Mouse (Mus musculus): ENCODE results near the gene Card14. TPM values are rescaled to one million over a fixed set of nuclear protein-coding genes. Genes with fewer than 3 reads are reported as not detected.
A peak's percentile ranks its signal among the peaks of the same experiment; 100 is the strongest.

The Card14 gene
- polyA plus RNA-seq, 1 experiment from 2014 or later: 0.39 TPM

GRCm38 (mm10) chr11:119362769-119363533 lies 55.4 kb downstream of the Card14 start:
- Histone ChIP-seq H3K4me1 (ENCODE audit: control insufficient read depth in 2 of 2, insufficient read depth in 2 of 2, low read length in 2 of 2) (no peaks in the 10 kb centered on the region; a peak in 1 of 4 replicates), H3K4me3 (ENCODE audit: control insufficient read depth in 1 of 2, insufficient read depth in 1 of 2, low read depth in 1 of 2, low read length in 2 of 2) (no peak overlapping the region), H3K27me3 (ENCODE audit: control insufficient read depth, insufficient read depth, low read length) (no peaks in the 10 kb centered on the region), H3K4me2 (ENCODE audit: low read length) (peak overlapping the region; percentile 16; the same call in 1 of the 2 replicates), H3K27ac (replicated peaks in 1 of 2; ENCODE audit: control insufficient read depth in 1 of 2, insufficient read depth in 1 of 2, low read depth in 2 of 2, low read length in 2 of 2) (no peak overlapping the region), H3K36me3 (ENCODE audit: control insufficient read depth, insufficient read depth, low read length) (peaks cover 41% of the 10 kb centered on the region), H3K9ac (ENCODE audit: low read length) (0 out of 2 replicates have a peak overlapping the region, but pooled peaks have one; percentile 11), H3K9me3 (ENCODE audit: control insufficient read depth, low read length) (0 out of 2 replicates have a peak, but pooled peaks cover 5% of the 10 kb centered on the region)
- WGBS: 46% methylated on average over 11 of the region's 11 CpGs
- ATAC-seq (ENCODE audit: insufficient number of reproducible peaks, insufficient read depth, low FRiP score, low read depth): no peak

- Histone ChIP-seq H3K9ac (ENCODE audit: low read length) (no peak overlapping the region), H3K36me3 (ENCODE audit: control insufficient read depth, insufficient read depth, low read length) (peaks cover 43% of the 10 kb centered on the region), H3K27me3 (ENCODE audit: control insufficient read depth, insufficient read depth, low read length) (no peaks in the 10 kb centered on the region), H3K9me3 (ENCODE audit: control insufficient read depth, low read length) (0 out of 2 replicates have a peak, but pooled peaks cover 5% of the 10 kb centered on the region), H3K4me3 (ENCODE audit: control insufficient read depth in 1 of 2, insufficient read depth in 1 of 2, low read depth in 1 of 2, low read length in 2 of 2) (no peak overlapping the region), H3K27ac (replicated peaks in 1 of 2; ENCODE audit: control insufficient read depth in 1 of 2, insufficient read depth in 1 of 2, low read depth in 2 of 2, low read length in 2 of 2) (no peak overlapping the region), H3K4me2 (ENCODE audit: low read length) (peak overlapping the region; percentile 16; the same call in 1 of the 2 replicates), H3K4me1 (ENCODE audit: control insufficient read depth in 2 of 2, insufficient read depth in 2 of 2, low read length in 2 of 2) (no peaks in the 10 kb centered on the region; a peak in 1 of 4 replicates)
- WGBS: 35% methylated on average over 11 of the region's 11 CpGs
- no peak; the same call in 1 of the 2 replicates for ATAC-seq (ENCODE audit: insufficient number of reproducible peaks, insufficient read depth, low FRiP score, low read depth)
Measured at GRCm38 (mm10) chr11:119363534-119364145, 56.1 kb downstream of the Card14 start.

GRCm38 (mm10) chr11:119375425-119375824 lies 67.9 kb downstream of the Card14 start:
- H3K4me2 ChIP-seq (ENCODE audit: low read length): no peak overlapping the region
- no peak overlapping the region for H3K9ac ChIP-seq (ENCODE audit: low read length)
- no peak for ATAC-seq (ENCODE audit: insufficient number of reproducible peaks, insufficient read depth, low FRiP score, low read depth)
- no peak overlapping the region for H3K27ac ChIP-seq (replicated peaks in 1 of 2; ENCODE audit: control insufficient read depth in 1 of 2, insufficient read depth in 1 of 2, low read depth in 2 of 2, low read length in 2 of 2)
- peaks cover 37% of the 10 kb centered on the region for H3K36me3 ChIP-seq (ENCODE audit: control insufficient read depth, insufficient read depth, low read length)
- no peaks in the 10 kb centered on the region; a peak in 1 of 4 replicates for H3K4me1 ChIP-seq (ENCODE audit: control insufficient read depth in 2 of 2, insufficient read depth in 2 of 2, low read length in 2 of 2)
- WGBS: 74% methylated on average over 6 of the region's 6 CpGs
- no peaks in the 10 kb centered on the region for H3K27me3 ChIP-seq (ENCODE audit: control insufficient read depth, insufficient read depth, low read length)
- no peak overlapping the region for H3K4me3 ChIP-seq (ENCODE audit: control insufficient read depth in 1 of 2, insufficient read depth in 1 of 2, low read depth in 1 of 2, low read length in 2 of 2)
- H3K9me3 ChIP-seq (ENCODE audit: control insufficient read depth, low read length): no peaks in the 10 kb centered on the region

- 90% methylated on average over 11 of the region's 11 CpGs for WGBS
- no peak for ATAC-seq (ENCODE audit: insufficient number of reproducible peaks, insufficient read depth, low FRiP score, low read depth)
- H3K36me3 ChIP-seq (ENCODE audit: control insufficient read depth, insufficient read depth, low read length): peaks cover 38% of the 10 kb centered on the region
Measured at GRCm38 (mm10) chr11:119377326-119377725, 69.8 kb downstream of the Card14 start.

GRCm38 (mm10) chr11:119378551-119378950 lies 71.0 kb downstream of the Card14 start:
- H3K27me3 ChIP-seq (ENCODE audit: control insufficient read depth, insufficient read depth, low read length): no peaks in the 10 kb centered on the region

More at GRCm38 (mm10) chr11:119377326-119377725, 69.8 kb downstream of the Card14 start:
- no peak overlapping the region for H3K9ac ChIP-seq (ENCODE audit: low read length)
- no peak overlapping the region for H3K27ac ChIP-seq (replicated peaks in 1 of 2; ENCODE audit: control insufficient read depth in 1 of 2, insufficient read depth in 1 of 2, low read depth in 2 of 2, low read length in 2 of 2)
- no peak overlapping the region for H3K4me2 ChIP-seq (ENCODE audit: low read length)
- peaks cover 9 to 11% of the 10 kb centered on the region in 2 experiments; a peak in 3 of 4 replicates for H3K4me1 ChIP-seq (ENCODE audit: control insufficient read depth in 2 of 2, insufficient read depth in 2 of 2, low read length in 2 of 2)
- no peaks in the 10 kb centered on the region for H3K27me3 ChIP-seq (ENCODE audit: control insufficient read depth, insufficient read depth, low read length)
- H3K9me3 ChIP-seq (ENCODE audit: control insufficient read depth, low read length): no peaks in the 10 kb centered on the region
- H3K4me3 ChIP-seq (ENCODE audit: control insufficient read depth in 1 of 2, insufficient read depth in 1 of 2, low read depth in 1 of 2, low read length in 2 of 2): no peak overlapping the region

GRCm38 (mm10) chr11:119381631-119382337 lies 74.2 kb downstream of the Card14 start:
- no peak for ATAC-seq (ENCODE audit: insufficient number of reproducible peaks, insufficient read depth, low FRiP score, low read depth)
- peak overlapping the region; percentile 46 to 68 for H3K27ac ChIP-seq (replicated peaks in 1 of 2; ENCODE audit: control insufficient read depth in 1 of 2, insufficient read depth in 1 of 2, low read depth in 2 of 2, low read length in 2 of 2)

More at GRCm38 (mm10) chr11:119378551-119378950, 71.0 kb downstream of the Card14 start:
- H3K9me3 ChIP-seq (ENCODE audit: control insufficient read depth, low read length): no peaks in the 10 kb centered on the region
- ATAC-seq (ENCODE audit: insufficient number of reproducible peaks, insufficient read depth, low FRiP score, low read depth): no peak
- H3K4me2 ChIP-seq (ENCODE audit: low read length): no peak overlapping the region
- H3K36me3 ChIP-seq (ENCODE audit: control insufficient read depth, insufficient read depth, low read length): peaks cover 38% of the 10 kb centered on the region
- no peak overlapping the region for H3K9ac ChIP-seq (ENCODE audit: low read length)
- H3K4me1 ChIP-seq (ENCODE audit: control insufficient read depth in 2 of 2, insufficient read depth in 2 of 2, low read length in 2 of 2): peaks cover 9 to 11% of the 10 kb centered on the region in 2 experiments; a peak in 3 of 4 replicates
- 90% methylated on average over 1 of the region's 1 CpGs for WGBS
- H3K27ac ChIP-seq (replicated peaks in 1 of 2; ENCODE audit: control insufficient read depth in 1 of 2, insufficient read depth in 1 of 2, low read depth in 2 of 2, low read length in 2 of 2): no peak overlapping the region
- no peak overlapping the region for H3K4me3 ChIP-seq (ENCODE audit: control insufficient read depth in 1 of 2, insufficient read depth in 1 of 2, low read depth in 1 of 2, low read length in 2 of 2)

GRCm38 (mm10) chr11:119382338-119382850 lies 74.8 kb downstream of the Card14 start:
- Histone ChIP-seq H3K27ac (replicated peaks in 1 of 2; ENCODE audit: control insufficient read depth in 1 of 2, insufficient read depth in 1 of 2, low read depth in 2 of 2, low read length in 2 of 2) (peak overlapping the region; percentile 46 to 68; a peak in 2 of 4 replicates), H3K4me3 (ENCODE audit: control insufficient read depth in 1 of 2, insufficient read depth in 1 of 2, low read depth in 1 of 2, low read length in 2 of 2) (no peak overlapping the region), H3K9me3 (ENCODE audit: control insufficient read depth, low read length) (no peaks in the 10 kb centered on the region), H3K36me3 (ENCODE audit: control insufficient read depth, insufficient read depth, low read length) (peaks cover 29% of the 10 kb centered on the region), H3K4me1 (ENCODE audit: control insufficient read depth in 2 of 2, insufficient read depth in 2 of 2, low read length in 2 of 2) (peaks cover 15 to 21% of the 10 kb centered on the region in 2 experiments; a peak in 3 of 4 replicates), H3K27me3 (ENCODE audit: control insufficient read depth, insufficient read depth, low read length) (no peaks in the 10 kb centered on the region), H3K9ac (ENCODE audit: low read length) (no peak overlapping the region), H3K4me2 (ENCODE audit: low read length) (no peak overlapping the region)
- ATAC-seq (ENCODE audit: insufficient number of reproducible peaks, insufficient read depth, low FRiP score, low read depth): no peak
- WGBS: 52% methylated on average over 6 of the region's 6 CpGs

More at GRCm38 (mm10) chr11:119381631-119382337, 74.2 kb downstream of the Card14 start:
- no peaks in the 10 kb centered on the region for H3K9me3 ChIP-seq (ENCODE audit: control insufficient read depth, low read length)
- H3K36me3 ChIP-seq (ENCODE audit: control insufficient read depth, insufficient read depth, low read length): peaks cover 35% of the 10 kb centered on the region
- H3K4me3 ChIP-seq (ENCODE audit: control insufficient read depth in 1 of 2, insufficient read depth in 1 of 2, low read depth in 1 of 2, low read length in 2 of 2): no peak overlapping the region
- WGBS: 34% methylated on average over 9 of the region's 9 CpGs
- H3K4me1 ChIP-seq (ENCODE audit: control insufficient read depth in 2 of 2, insufficient read depth in 2 of 2, low read length in 2 of 2): peaks cover 11 to 16% of the 10 kb centered on the region in 2 experiments; a peak in 3 of 4 replicates
- H3K27me3 ChIP-seq (ENCODE audit: control insufficient read depth, insufficient read depth, low read length): no peaks in the 10 kb centered on the region
- H3K4me2 ChIP-seq (ENCODE audit: low read length): no peak overlapping the region
- H3K9ac ChIP-seq (ENCODE audit: low read length): no peak overlapping the region
